Mouse (Mus musculus) right cerebral cortex, adult 2 months (tissue): ENCODE measurements at regions not wholly inside any gene's neighbourhood (a gene's known extent, or its start where the extent isn't known, plus 50 kb on each side); places are given as distances from the start of the nearest gene placed in this dataset.
"Not testable (repeated sequence)": the region's sequence is repeated elsewhere in the genome, so short reads cannot be mapped to it uniquely, and the experiment has no call there.

Source experiments
- DNase-seq, 2 experiments: peaks; one replicate each; pipeline ENCODE4 v3.0.0; 2021 to 2022; ENCODE audit warnings: low spot score in 2 of 2

DNA sequence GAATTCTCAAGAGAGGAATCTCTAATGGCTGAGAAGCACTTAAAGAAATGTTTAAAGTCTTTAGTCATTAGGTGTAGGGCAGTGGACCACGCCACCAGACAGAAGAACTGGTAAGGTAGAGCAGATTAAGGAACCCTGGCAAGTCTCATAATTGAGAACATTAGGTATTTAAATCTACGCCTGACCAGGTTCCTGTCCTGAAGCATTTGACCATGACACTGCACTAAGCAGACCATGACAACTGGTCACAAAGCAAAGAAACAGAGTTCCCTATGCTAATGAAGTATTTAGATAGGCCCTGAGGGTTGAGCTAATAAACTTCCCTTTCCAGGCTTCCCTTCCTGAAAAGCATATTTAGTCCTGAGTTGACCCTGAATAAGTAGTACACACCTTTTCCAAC, 562.3 kb downstream of the Cdh11 start:
- no peak for DNase-seq

GRCm38 (mm10) chr8:102205633-102206032, 579.8 kb downstream of the Cdh11 start:
- DNase-seq: no peak

GRCm38 (mm10) chr8:102159541-102160197, 625.8 kb downstream of the Cdh11 start:
- DNase-seq: no peak

- no peak for DNase-seq
Observed at GRCm38 (mm10) chr8:102118657-102119056, 666.8 kb downstream of the Cdh11 start.

GRCm38 (mm10) chr8:102116846-102117403, 668.5 kb downstream of the Cdh11 start:
- no peak for DNase-seq

- no peak for DNase-seq
Observed at GRCm38 (mm10) chr8:102103773-102104172, 681.7 kb downstream of the Cdh11 start.

DNA sequence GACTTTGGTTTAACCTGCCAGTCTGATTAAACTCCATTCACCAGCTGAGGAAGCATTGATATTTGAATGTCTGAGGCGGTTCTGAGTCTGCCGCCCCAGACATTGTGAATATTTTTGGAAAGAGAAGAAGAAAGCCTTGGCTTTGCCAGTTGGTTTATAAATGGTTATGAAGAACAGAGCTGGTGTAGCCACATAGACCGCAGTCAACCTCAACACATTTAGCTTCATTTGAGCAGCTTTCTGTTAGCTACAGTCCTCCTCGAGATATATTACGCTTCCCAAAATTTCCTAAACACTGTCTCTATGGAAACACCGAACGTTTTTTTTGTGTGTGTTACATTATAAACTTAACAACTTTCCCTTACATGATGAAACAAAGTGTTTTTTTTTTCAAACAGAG, 688.7 kb downstream of the Cdh11 start:
- DNase-seq: no peak

DNA sequence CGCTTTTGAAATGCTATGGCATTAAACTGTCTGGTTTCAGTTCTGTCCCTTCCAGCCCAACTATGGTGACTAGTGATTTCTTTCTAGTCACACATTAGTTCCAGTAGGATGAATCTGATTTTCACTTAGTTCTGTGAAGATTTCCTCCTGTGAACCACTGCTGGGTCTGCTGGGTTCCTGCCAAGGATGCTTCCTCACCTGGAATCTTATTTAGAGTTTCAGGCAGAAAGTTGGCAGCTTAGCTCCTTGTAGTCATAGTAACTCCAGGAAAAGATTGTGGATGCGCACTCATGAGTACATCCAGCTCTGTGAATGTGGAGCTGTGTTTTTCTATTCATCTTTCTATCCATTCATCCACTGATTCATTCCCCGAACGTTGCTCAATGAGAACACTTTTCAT, 699.5 kb downstream of the Cdh11 start:
- peak; percentile 58 to 66 for DNase-seq

DNA sequence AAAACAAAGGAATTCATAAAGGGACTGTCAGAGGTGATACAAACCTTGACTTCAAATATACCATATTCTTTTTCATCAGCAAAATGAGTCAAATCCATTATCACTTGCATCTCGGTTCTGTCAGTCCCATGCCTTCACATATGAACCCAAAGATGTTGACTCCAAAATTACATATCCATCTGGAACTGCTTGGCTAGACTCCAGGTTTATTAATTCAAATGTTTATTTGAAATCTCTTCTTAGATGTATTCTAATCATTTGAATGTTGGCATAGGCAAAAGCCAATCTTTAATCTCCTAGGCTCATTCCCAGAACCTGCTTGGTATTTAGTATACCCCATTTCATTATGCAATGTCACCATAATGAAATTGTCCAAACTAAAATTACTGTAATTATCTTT, 709.8 kb downstream of the Cdh11 start:
- DNase-seq: no peak

- no peak for DNase-seq
Observed at GRCm38 (mm10) chr8:102064137-102064536, 721.3 kb downstream of the Cdh11 start.

DNA sequence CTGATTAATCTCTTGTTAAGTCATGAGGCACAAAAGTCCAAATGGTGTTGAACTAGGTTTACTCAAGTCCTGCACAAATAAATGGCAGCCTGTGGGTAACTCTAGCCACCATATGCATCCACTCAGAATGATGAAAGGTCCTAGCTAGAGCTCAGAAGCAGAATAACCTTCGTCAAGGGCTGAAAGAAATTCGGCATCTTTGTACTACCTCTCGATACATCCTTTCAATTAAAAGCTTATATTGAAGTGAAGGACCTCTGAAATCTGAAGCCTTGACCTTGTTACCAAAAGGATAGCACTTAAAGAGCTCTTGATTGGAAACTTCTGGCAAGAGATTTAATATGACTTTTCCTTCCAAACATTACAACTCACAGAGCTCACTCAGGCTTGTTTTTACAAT, 732.0 kb downstream of the Cdh11 start:
- DNase-seq: no peak

- no peak for DNase-seq
Observed at GRCm38 (mm10) chr8:102026956-102027927, 758.2 kb downstream of the Cdh11 start.

- DNase-seq: no peak
Observed at GRCm38 (mm10) chr8:102024472-102024871, 761.0 kb downstream of the Cdh11 start.

- DNase-seq: peak in 1 of 2 experiments; percentile 3
Observed at GRCm38 (mm10) chr8:102017776-102018175, 767.7 kb downstream of the Cdh11 start.

- DNase-seq: peak; percentile 35 to 51
Observed at GRCm38 (mm10) chr8:102000326-102001016, 785.0 kb downstream of the Cdh11 start.

- DNase-seq: not testable (repeated sequence)
Observed at GRCm38 (mm10) chr8:101996761-101997160, 788.7 kb downstream of the Cdh11 start.

GRCm38 (mm10) chr8:101956832-101957231, 828.6 kb downstream of the Cdh11 start:
- DNase-seq: no peak

DNA sequence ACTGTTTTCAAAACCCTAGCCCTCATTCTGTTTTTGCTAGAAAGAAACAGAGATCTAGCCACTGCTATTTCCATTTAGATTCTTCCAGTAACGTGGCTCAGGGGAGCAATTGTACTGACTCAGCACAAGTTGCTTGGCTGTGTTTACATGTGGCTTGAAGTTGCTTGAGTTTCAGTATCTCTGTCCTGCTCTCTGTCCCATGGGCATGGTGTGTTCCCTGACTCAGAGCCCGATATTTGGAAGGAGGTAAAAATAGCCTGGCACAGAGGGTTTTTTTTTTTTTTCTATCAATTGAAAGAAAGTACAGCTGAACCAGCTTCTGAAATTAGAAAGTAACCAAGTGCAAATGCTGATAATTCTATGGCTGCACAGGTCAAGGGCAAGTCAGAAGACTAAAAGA, 834.8 kb downstream of the Cdh11 start:
- DNase-seq: peak; percentile 2 to 3

- no peak for DNase-seq
Observed at GRCm38 (mm10) chr8:101937859-101938258, 847.6 kb downstream of the Cdh11 start.

DNA sequence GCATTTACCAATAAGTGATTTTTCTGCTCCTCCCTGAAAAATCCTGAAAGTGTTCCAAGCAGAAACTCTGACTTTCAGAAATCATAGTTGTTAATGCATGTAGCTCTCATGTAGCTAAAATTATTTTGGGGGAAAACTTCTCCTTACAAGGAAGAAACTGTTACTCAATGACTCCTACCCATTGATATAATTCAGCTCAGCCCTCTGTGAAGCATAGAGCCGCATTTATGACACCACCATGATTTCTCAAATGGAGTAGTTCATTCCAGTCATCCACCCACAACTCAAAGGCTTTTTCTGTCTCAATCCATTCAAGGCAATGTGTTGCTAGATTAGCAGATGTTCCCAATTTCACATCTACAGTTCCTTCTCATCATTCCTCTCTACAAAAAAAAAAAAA, 871.8 kb downstream of the Cdh11 start:
- peak in 1 of 2 experiments; percentile 3 for DNase-seq
